Mouse (Mus musculus) lung, postnatal 0 days (tissue): ENCODE measurements at regions not wholly inside any gene's neighbourhood (a gene's known extent, or its start where the extent isn't known, plus 50 kb on each side); places are given as distances from the start of the nearest gene placed in this dataset.

Experiments
- ATAC-seq: fragments of 200-750 bp; cut with Nextera tagmentation; 2 replicates; pipeline ENCODE4 v1.8.0; 2017; ENCODE audit warnings: moderate library complexity
- DNase-seq: peaks from one replicate; pipeline ENCODE4 v3.0.0-alpha.2; 2016; ENCODE audit warnings: low spot score
- H3K27ac ChIP-seq: fragments of 300-500 bp; sonication (generic); 2 replicates; pipeline ENCODE4 v1.5.1; 2014; ENCODE audit warnings: antibody characterized with exemption, mild to moderate bottlenecking, low read length, mixed read lengths
- H3K27me3 ChIP-seq: fragments of 300-500 bp; sonication (generic); replicated peaks from 2 replicates; pipeline ENCODE4 v1.6.1; 2014; ENCODE audit warnings: low read length, mixed read lengths; ENCODE audit not compliant: insufficient read depth
- H3K36me3 ChIP-seq: fragments of 300-500 bp; sonication (generic); 2 replicates; pipeline ENCODE4 v1.6.1; 2014; ENCODE audit warnings: low read length, mixed read lengths; ENCODE audit not compliant: insufficient read depth
- H3K4me1 ChIP-seq: fragments of 300-500 bp; sonication (generic); 2 replicates; pipeline ENCODE4 v1.6.1; 2014; ENCODE audit warnings: antibody characterized with exemption, low read depth, low read length, mixed read lengths; ENCODE audit not compliant: insufficient read depth
- H3K4me2 ChIP-seq: fragments of 300-500 bp; sonication (generic); replicated peaks from 2 replicates; pipeline ENCODE4 v1.6.1; 2014; ENCODE audit warnings: low read depth, mild to moderate bottlenecking, low read length, moderate library complexity, mixed read lengths
- H3K4me3 ChIP-seq: fragments of 300-500 bp; sonication (generic); 2 replicates; pipeline ENCODE4 v1.5.1; 2014; ENCODE audit warnings: low read depth, low read length
- H3K9ac ChIP-seq: fragments of 300-500 bp; sonication (generic); replicated peaks from 2 replicates; pipeline ENCODE4 v1.6.1; 2014; ENCODE audit warnings: low read depth, mild to moderate bottlenecking
- H3K9me3 ChIP-seq: fragments of 300-500 bp; sonication (generic); 2 replicates; pipeline ENCODE4 v1.6.1; 2016; ENCODE audit warnings: low read length, mixed read lengths
- CTCF ChIP-seq: IDR thresholded peaks from 2 replicates; pipeline ENCODE4 v1.5.1; 2016; ENCODE audit warnings: antibody characterized with exemption, mild to moderate bottlenecking
- EP300 ChIP-seq: IDR thresholded peaks from 2 replicates; pipeline ENCODE4 v1.6.1; 2016; ENCODE audit warnings: antibody characterized with exemption, mild to moderate bottlenecking, control low read depth
- WGBS: fragments of 180-500 bp; shearing (Covaris S2); extraction: QIAGEN DNeasy Blood & Tissue Kit; methylation state at CpG from one replicate; pipeline ENCODE4 v1.1.7; 2014; 5-methylcytosine and 5-hydroxymethylcytosine counted together

- no peak for DNase-seq
- TF ChIP-seq CTCF (no peak), EP300 (no peak)
- Histone ChIP-seq H3K9me3 (no peaks in the 10 kb centered on the region), H3K27me3 (peaks cover 11% of the 10 kb centered on the region; the same call in 1 of the 2 replicates), H3K9ac (no peak overlapping the region), H3K4me3 (peak overlapping the region; percentile 59), H3K27ac (no peak overlapping the region), H3K4me2 (peak overlapping the region; percentile 98), H3K4me1 (peaks cover 11% of the 10 kb centered on the region), H3K36me3 (no peaks in the 10 kb centered on the region)
- WGBS: 7% methylated on average over 19 of the region's 19 CpGs
- ATAC-seq: peak; percentile 37
Measured at GRCm38 (mm10) chr11:20455865-20456648, 87.0 kb upstream of the Sertad2 start.

DNA sequence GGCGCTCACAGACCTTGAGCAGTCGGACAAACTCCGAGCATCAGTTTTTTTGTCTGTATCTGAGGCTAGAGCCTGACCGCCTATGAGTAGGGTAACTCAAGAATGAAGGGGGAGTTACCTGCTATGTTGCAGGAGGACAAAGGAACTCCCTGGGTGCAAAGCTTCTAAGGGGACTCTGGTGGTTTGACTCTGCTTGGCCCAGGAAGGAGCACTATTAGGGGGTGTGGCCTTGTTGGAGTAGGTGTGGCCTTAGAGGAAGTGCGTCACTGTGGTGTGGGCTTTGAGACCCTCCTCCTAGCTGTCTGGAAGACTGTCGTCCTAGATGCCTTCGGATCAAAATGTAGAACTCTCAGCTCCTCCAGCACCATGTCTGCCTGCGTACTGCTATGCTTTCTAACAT is 83.9 kb upstream of the Sertad2 start:
- Histone ChIP-seq H3K9me3 (no peaks in the 10 kb centered on the region), H3K36me3 (no peaks in the 10 kb centered on the region), H3K4me3 (no peak overlapping the region), H3K27ac (no peak overlapping the region), H3K27me3 (peaks cover 11% of the 10 kb centered on the region; the same call in 1 of the 2 replicates), H3K4me2 (no peak overlapping the region), H3K4me1 (peaks cover 11% of the 10 kb centered on the region), H3K9ac (no peak overlapping the region)
- WGBS: 94% methylated on average over 8 of the region's 8 CpGs
- ATAC-seq (no peak), DNase-seq (no peak)
- no peak for TF ChIP-seq EP300
- TF ChIP-seq CTCF: no peak

DNA sequence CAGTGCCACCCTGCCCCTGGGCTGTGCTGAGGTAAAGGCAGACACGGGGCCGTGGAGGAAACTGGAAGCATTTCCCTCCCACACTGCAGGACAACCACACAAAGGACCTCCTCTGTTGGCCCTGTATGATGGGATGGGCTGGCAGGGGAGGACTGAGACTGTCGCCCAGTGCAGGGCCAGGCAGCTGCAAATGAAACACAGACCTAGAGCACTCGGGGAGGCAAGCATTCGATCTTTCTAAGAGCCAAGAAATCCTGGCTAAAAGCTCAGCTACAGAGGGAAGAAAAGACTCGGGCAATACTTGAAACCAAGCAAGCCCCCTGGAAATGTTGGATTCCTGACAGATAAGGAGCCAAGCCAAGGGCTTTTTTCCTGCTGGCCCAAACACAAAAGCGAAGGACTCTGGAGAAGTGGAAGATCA is 82.5 kb upstream of the Sertad2 start:
- peaks cover 9% of the 10 kb centered on the region; the same call in 1 of the 2 replicates for H3K27me3 ChIP-seq
- no peak overlapping the region for H3K9ac ChIP-seq
- H3K4me1 ChIP-seq: peaks cover 8% of the 10 kb centered on the region
- H3K4me3 ChIP-seq: no peak overlapping the region
- 30% methylated on average over 7 of the region's 7 CpGs for WGBS
- no peak; the same call in 1 of the 2 replicates for ATAC-seq
- H3K27ac ChIP-seq: no peak overlapping the region
- no peaks in the 10 kb centered on the region for H3K9me3 ChIP-seq
- no peak for DNase-seq
- TF ChIP-seq CTCF (no peak), EP300 (no peak)
- no peaks in the 10 kb centered on the region for H3K36me3 ChIP-seq
- no peak overlapping the region for H3K4me2 ChIP-seq

- Histone ChIP-seq H3K4me1 (0 out of 2 replicates have a peak, but pooled peaks cover 3% of the 10 kb centered on the region), H3K4me3 (no peak overlapping the region), H3K4me2 (no peak overlapping the region), H3K27ac (no peak overlapping the region), H3K9ac (no peak overlapping the region), H3K9me3 (no peaks in the 10 kb centered on the region), H3K27me3 (no peaks in the 10 kb centered on the region), H3K36me3 (no peaks in the 10 kb centered on the region)
- DNase-seq (no peak), ATAC-seq (no peak)
- TF ChIP-seq CTCF (no peak), EP300 (no peak)
- 78% methylated on average over 3 of the region's 3 CpGs for WGBS
Measured at GRCm38 (mm10) chr11:20462076-20462475, 81.0 kb upstream of the Sertad2 start.

- Histone ChIP-seq H3K4me3 (no peak overlapping the region), H3K4me1 (0 out of 2 replicates have a peak, but pooled peaks cover 3% of the 10 kb centered on the region), H3K4me2 (no peak overlapping the region), H3K9ac (no peak overlapping the region), H3K36me3 (no peaks in the 10 kb centered on the region), H3K27me3 (no peaks in the 10 kb centered on the region), H3K9me3 (no peaks in the 10 kb centered on the region), H3K27ac (no peak overlapping the region)
- DNase-seq (peak; percentile 34), ATAC-seq (peak; percentile 60)
- 23% methylated on average over 10 of the region's 10 CpGs for WGBS
- TF ChIP-seq EP300 (no peak), CTCF (no peak)
Measured at GRCm38 (mm10) chr11:20463173-20463681, 79.8 kb upstream of the Sertad2 start.

- TF ChIP-seq CTCF (no peak), EP300 (no peak)
- no peaks in the 10 kb centered on the region for H3K36me3 ChIP-seq
- 85% methylated on average over 8 of the region's 8 CpGs for WGBS
- ATAC-seq (no peak), DNase-seq (no peak)
- H3K4me3 ChIP-seq: no peak overlapping the region
- H3K4me2 ChIP-seq: no peak overlapping the region
- no peak overlapping the region for H3K9ac ChIP-seq
- 0 out of 2 replicates have a peak, but pooled peaks cover 3% of the 10 kb centered on the region for H3K4me1 ChIP-seq
- H3K27ac ChIP-seq: no peak overlapping the region
- H3K27me3 ChIP-seq: no peaks in the 10 kb centered on the region
- no peaks in the 10 kb centered on the region for H3K9me3 ChIP-seq
Measured at GRCm38 (mm10) chr11:20464564-20464963, 78.5 kb upstream of the Sertad2 start.
